Mouse (Mus musculus) forebrain, embryonic 11.5 days (tissue): ENCODE measurements at regions not wholly inside any gene's neighbourhood (a gene's known extent, or its start where the extent isn't known, plus 50 kb on each side); places are given as distances from the start of the nearest gene placed in this dataset.
A peak's percentile ranks its signal among the peaks of the same experiment; 100 is the strongest.

Experiments used
- ATAC-seq: fragments of 200-750 bp; cut with Nextera tagmentation; replicated peaks from 2 replicates; pipeline ENCODE4 v1.8.0; 2017; ENCODE audit warnings: moderate TSS enrichment; ENCODE audit not compliant: low FRiP score
- DNase-seq: peaks from one replicate; pipeline ENCODE4 v3.0.0-alpha.2; 2017; ENCODE audit warnings: low spot score
- H3K27ac ChIP-seq: fragments of 300-500 bp; sonication (generic); 2 replicates; pipeline ENCODE4 v1.5.1; 2014; ENCODE audit warnings: low read depth, low read length
- H3K27me3 ChIP-seq: fragments of 300-500 bp; sonication (generic); 2 replicates; pipeline ENCODE4 v1.6.1; 2014; ENCODE audit warnings: mild to moderate bottlenecking, low read length, mixed read lengths; ENCODE audit not compliant: control insufficient read depth, insufficient read depth
- H3K36me3 ChIP-seq: fragments of 300-500 bp; sonication (generic); 2 replicates; pipeline ENCODE4 v1.6.1; 2014; ENCODE audit warnings: mild to moderate bottlenecking, low read length, moderate library complexity, mixed read lengths; ENCODE audit not compliant: control insufficient read depth, insufficient read depth
- H3K4me1 ChIP-seq: fragments of 300-500 bp; sonication (generic); replicated peaks from 2 replicates; pipeline ENCODE4 v1.6.1; 2014; ENCODE audit warnings: low read length, mixed read lengths; ENCODE audit not compliant: control insufficient read depth, insufficient read depth
- H3K4me2 ChIP-seq: fragments of 300-500 bp; sonication (generic); 2 replicates; pipeline ENCODE4 v1.6.1; 2014; ENCODE audit warnings: low read depth, mild to moderate bottlenecking, low read length, moderate library complexity, mixed read lengths; ENCODE audit not compliant: severe bottlenecking
- H3K4me3 ChIP-seq: fragments of 300-500 bp; sonication (generic); 2 replicates; pipeline ENCODE4 v1.5.1; 2014; ENCODE audit warnings: low read depth, low read length
- H3K9ac ChIP-seq: fragments of 300-500 bp; sonication (generic); 2 replicates; pipeline ENCODE4 v1.6.1; 2014; ENCODE audit warnings: low read length
- H3K9me3 ChIP-seq: fragments of 300-500 bp; sonication (generic); 2 replicates; pipeline ENCODE4 v1.6.1; 2016; ENCODE audit warnings: low read length, mixed read lengths; ENCODE audit not compliant: control insufficient read depth
- WGBS: fragments of 180-500 bp; shearing (Covaris S2); extraction: QIAGEN DNeasy Blood & Tissue Kit; methylation state at CpG from one replicate; pipeline ENCODE4 v1.1.7; 2014; 5-methylcytosine and 5-hydroxymethylcytosine counted together

GRCm38 (mm10) chr8:26432161-26432919 lies 313.0 kb downstream of the Gm45692 start:
- Histone ChIP-seq H3K4me3 (no peak overlapping the region), H3K9ac (no peak overlapping the region), H3K27ac (no peak overlapping the region), H3K9me3 (no peaks in the 10 kb centered on the region), H3K27me3 (no peaks in the 10 kb centered on the region), H3K4me2 (no peak overlapping the region), H3K4me1 (no peaks in the 10 kb centered on the region), H3K36me3 (no peaks in the 10 kb centered on the region)
- DNase-seq (no peak), ATAC-seq (no peak)
- 88% methylated on average over 14 of the region's 14 CpGs for WGBS

GRCm38 (mm10) chr8:26436236-26436635 lies 316.9 kb downstream of the Gm45692 start:
- no peak overlapping the region for H3K4me3 ChIP-seq
- no peaks in the 10 kb centered on the region for H3K36me3 ChIP-seq
- no peaks in the 10 kb centered on the region for H3K27me3 ChIP-seq
- no peak overlapping the region for H3K4me2 ChIP-seq
- no peak for DNase-seq
- no peaks in the 10 kb centered on the region for H3K9me3 ChIP-seq
- H3K27ac ChIP-seq = no peak overlapping the region
- no peak overlapping the region for H3K9ac ChIP-seq
- no peak for ATAC-seq
- no peaks in the 10 kb centered on the region for H3K4me1 ChIP-seq
- 90% methylated on average over 11 of the region's 11 CpGs for WGBS

DNA sequence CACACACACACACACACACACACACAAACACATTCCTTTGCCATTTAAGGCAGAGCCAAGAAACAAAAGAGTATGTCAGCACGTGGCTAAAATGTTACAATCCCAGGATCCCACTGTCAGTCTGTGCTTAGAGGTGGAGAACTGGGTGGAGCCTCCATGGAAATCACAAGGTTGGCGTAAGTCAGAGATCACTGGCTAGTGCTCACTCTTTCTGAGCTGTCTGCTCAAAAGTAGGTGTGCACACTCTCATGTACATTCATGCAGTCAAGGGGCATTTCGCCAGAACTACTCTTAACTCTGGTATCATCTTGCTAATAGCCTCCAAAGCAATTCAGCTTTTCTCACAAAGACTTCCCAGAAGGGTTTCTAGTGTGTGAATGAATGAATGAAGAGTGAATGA lies 318.2 kb downstream of the Gm45692 start:
- no peak overlapping the region for H3K27ac ChIP-seq
- no peak overlapping the region for H3K4me3 ChIP-seq
- 76% methylated on average over 3 of the region's 3 CpGs for WGBS
- no peaks in the 10 kb centered on the region for H3K36me3 ChIP-seq
- no peaks in the 10 kb centered on the region for H3K27me3 ChIP-seq
- no peak overlapping the region for H3K4me2 ChIP-seq
- no peaks in the 10 kb centered on the region for H3K9me3 ChIP-seq
- DNase-seq = no peak
- no peak overlapping the region for H3K9ac ChIP-seq
- ATAC-seq = no peak
- no peaks in the 10 kb centered on the region for H3K4me1 ChIP-seq

DNA sequence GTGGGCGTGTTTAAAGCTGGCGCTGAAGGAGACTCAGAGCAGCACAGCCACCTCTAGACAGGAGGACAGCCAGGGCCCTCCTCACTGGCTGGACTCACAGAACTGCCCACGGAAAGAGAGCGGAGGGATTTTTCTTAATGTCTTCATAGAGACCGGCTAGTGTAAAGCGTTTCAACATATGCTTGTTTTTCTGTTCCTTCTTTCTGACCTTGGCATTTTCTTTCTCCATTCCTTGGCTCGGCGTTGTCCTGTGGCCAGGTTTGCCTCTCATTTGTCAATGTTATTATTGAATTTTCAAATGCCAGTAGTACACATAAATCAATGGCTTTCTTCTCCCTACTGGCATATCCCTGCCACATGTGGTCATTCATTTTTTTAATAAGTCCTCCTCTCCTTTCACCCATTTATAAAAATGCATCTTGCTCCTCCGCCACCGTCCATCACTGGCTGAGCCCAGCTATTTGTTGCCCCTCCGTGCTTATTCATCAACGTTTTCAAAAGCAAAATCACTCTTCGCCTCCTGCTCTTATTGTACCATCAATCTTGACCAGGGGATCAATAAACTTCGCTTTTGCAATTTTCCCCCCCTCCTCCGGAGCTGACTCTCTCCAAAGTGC lies 319.0 kb downstream of the Gm45692 start:
- DNase-seq (no peak), ATAC-seq (no peak)
- no peak overlapping the region for H3K4me2 ChIP-seq
- H3K27me3 ChIP-seq = no peaks in the 10 kb centered on the region
- H3K9ac ChIP-seq = no peak overlapping the region
- no peaks in the 10 kb centered on the region for H3K9me3 ChIP-seq
- H3K4me3 ChIP-seq = no peak overlapping the region
- WGBS = 82% methylated on average over 15 of the region's 15 CpGs
- H3K4me1 ChIP-seq = no peaks in the 10 kb centered on the region
- no peak overlapping the region for H3K27ac ChIP-seq
- no peaks in the 10 kb centered on the region for H3K36me3 ChIP-seq

GRCm38 (mm10) chr8:26438877-26439276 lies 319.5 kb downstream of the Gm45692 start:
- H3K4me1 ChIP-seq = no peaks in the 10 kb centered on the region
- no peaks in the 10 kb centered on the region for H3K9me3 ChIP-seq
- no peak overlapping the region for H3K27ac ChIP-seq
- no peak overlapping the region for H3K9ac ChIP-seq
- no peak overlapping the region for H3K4me2 ChIP-seq
- H3K4me3 ChIP-seq = no peak overlapping the region
- 67% methylated on average over 16 of the region's 16 CpGs for WGBS
- H3K36me3 ChIP-seq = no peaks in the 10 kb centered on the region
- no peak for ATAC-seq
- DNase-seq = no peak
- H3K27me3 ChIP-seq = no peaks in the 10 kb centered on the region

DNA sequence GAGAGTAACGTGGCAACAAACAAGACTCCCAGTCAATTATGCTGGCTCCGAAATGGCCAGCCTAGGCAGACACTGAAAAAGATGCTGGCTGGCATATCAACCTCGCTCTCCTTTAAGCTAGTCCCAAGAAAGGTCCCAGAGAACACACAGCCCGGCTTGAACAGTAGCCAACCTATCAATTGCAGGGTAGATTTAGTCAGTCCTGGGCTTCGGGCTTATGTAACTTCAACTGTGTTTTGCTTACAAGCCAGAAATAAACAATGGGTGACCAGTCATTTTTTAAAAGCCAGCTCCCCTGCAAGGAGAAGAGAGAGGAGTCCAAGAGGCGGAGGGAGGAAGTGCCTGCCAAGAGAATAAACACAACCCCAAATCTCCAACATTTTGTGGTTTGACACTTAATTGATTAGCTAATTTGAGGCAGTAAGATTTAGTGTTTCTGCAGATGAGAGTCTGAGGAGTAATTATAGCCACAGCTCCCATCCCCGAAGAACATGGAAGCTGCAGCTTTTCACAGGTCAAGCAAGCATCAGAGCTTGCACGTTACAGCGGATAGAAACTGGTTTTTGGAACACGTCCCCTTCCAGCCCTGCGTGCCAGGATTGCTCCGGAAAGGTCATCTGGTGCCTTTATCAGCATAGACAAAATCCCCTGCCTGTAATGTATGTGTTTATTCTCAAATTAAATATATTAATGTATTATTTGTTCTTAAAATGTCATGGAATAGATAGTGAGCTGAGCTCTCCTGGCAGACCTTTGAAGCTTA lies 322.1 kb downstream of the Gm45692 start:
- Histone ChIP-seq H3K4me2 (no peak overlapping the region), H3K9me3 (no peaks in the 10 kb centered on the region), H3K27me3 (no peaks in the 10 kb centered on the region), H3K4me3 (no peak overlapping the region), H3K4me1 (no peaks in the 10 kb centered on the region), H3K27ac (no peak overlapping the region), H3K9ac (no peak overlapping the region), H3K36me3 (no peaks in the 10 kb centered on the region)
- WGBS = 83% methylated on average over 12 of the region's 12 CpGs
- DNase-seq (no peak), ATAC-seq (no peak)

GRCm38 (mm10) chr8:26443041-26443440 lies 323.7 kb downstream of the Gm45692 start:
- H3K27me3 ChIP-seq = no peaks in the 10 kb centered on the region
- DNase-seq (peak; percentile 83), ATAC-seq (no peak)
- H3K4me1 ChIP-seq = no peaks in the 10 kb centered on the region
- no peaks in the 10 kb centered on the region for H3K36me3 ChIP-seq
- H3K9me3 ChIP-seq = no peaks in the 10 kb centered on the region
- no peak overlapping the region for H3K4me2 ChIP-seq
- no peak overlapping the region for H3K9ac ChIP-seq
- H3K27ac ChIP-seq = no peak overlapping the region
- H3K4me3 ChIP-seq = no peak overlapping the region
- 38% methylated on average over 4 of the region's 4 CpGs for WGBS

DNA sequence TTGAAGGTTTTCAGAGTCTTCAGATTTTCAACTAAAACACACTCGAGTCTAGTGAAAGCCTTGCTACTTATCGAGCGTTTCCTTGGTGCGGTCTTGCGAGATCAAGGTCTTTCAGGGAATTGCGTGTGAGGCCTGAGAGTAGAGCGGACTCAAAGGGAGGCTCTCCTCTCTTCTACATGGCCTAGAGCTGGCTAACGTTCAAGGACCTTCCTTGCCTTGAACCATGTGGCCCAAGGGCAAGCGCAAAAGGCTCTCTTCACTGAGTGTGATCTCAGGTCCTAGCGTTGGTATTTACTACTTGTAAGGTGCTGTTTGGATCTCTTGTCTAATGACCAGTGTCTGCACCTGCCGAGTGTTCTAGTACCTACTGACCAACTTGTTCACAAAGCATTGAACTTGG lies 324.4 kb downstream of the Gm45692 start:
- 88% methylated on average over 11 of the region's 11 CpGs for WGBS
- Histone ChIP-seq H3K4me3 (no peak overlapping the region), H3K4me1 (no peaks in the 10 kb centered on the region), H3K9me3 (no peaks in the 10 kb centered on the region), H3K36me3 (no peaks in the 10 kb centered on the region), H3K9ac (no peak overlapping the region), H3K27me3 (no peaks in the 10 kb centered on the region), H3K27ac (no peak overlapping the region), H3K4me2 (no peak overlapping the region)
- ATAC-seq (no peak), DNase-seq (peak; percentile 42)
